Mouse (Mus musculus): ENCODE data around the gene Tbx21. TPM values are rescaled to one million over a fixed set of nuclear protein-coding genes. Genes with fewer than 3 reads are reported as not detected.

The Tbx21 gene
- polyA plus RNA-seq, 2 experiments = 0.02 TPM; not detected in 1

DNA sequence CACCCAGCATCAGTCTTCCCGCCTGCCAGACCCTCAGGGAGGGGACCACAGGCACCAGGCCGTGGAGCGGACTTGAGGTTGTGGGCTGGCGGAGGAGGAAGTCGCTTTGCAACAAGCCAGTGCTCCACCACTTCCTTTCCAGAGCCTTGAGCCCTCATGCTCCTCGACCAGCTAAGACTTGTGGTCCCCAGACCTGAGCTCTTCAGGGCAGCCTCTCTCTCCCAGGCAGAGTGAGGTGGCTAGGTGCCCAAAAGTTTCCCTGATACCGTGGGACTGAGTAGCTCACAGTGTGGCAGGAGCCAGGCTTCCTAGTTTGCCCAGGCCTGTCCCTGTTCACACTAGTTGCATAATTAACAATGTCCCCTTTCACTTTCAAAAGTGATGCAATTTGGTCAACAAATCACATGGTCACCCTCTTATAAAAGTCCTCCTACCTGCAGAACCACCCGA is 27.1 kb upstream of the Tbx21 start:
- peaks cover 0 to 2% of the 10 kb centered on the region in 2 experiments; a peak in 1 of 4 replicates for H3K4me1 ChIP-seq (replicated peaks; ENCODE audit: control insufficient read depth in 2 of 2, insufficient read depth in 2 of 2, low read length in 1 of 2)
- TF ChIP-seq CTCF (IDR thresholded peaks at IDR 0.05; ENCODE audit: low read depth) (no peak), EP300 (IDR thresholded peaks at IDR 0.05; ENCODE audit: low read depth) (no peak)
- H3K9ac ChIP-seq (replicated peaks) = no peak overlapping the region
- WGBS (ENCODE audit: insufficient replicate concordance) = 30% methylated on average over 8 of the region's 8 CpGs
- DNase-seq (ENCODE audit: low read depth in 3 of 3, low spot score in 3 of 3) = no peak
- no peak overlapping the region for H3K4me2 ChIP-seq (ENCODE audit: low read depth)
- no peaks in the 10 kb centered on the region for H3K36me3 ChIP-seq (replicated peaks; ENCODE audit: control insufficient read depth, insufficient read depth, low read depth)
- no peaks in the 10 kb centered on the region for H3K9me3 ChIP-seq (ENCODE audit: control insufficient read depth, low read length)
- H3K4me3 ChIP-seq (ENCODE audit: insufficient read depth in 1 of 2, low read depth in 2 of 2, low read length in 2 of 2) = no peak overlapping the region
- ATAC-seq (ENCODE audit: insufficient read depth) = no peak
- no peaks in the 10 kb centered on the region; the same call in 1 of the 2 replicates for H3K27me3 ChIP-seq (ENCODE audit: control insufficient read depth, insufficient read depth, low read length)
- H3K27ac ChIP-seq = no peak overlapping the region

DNA sequence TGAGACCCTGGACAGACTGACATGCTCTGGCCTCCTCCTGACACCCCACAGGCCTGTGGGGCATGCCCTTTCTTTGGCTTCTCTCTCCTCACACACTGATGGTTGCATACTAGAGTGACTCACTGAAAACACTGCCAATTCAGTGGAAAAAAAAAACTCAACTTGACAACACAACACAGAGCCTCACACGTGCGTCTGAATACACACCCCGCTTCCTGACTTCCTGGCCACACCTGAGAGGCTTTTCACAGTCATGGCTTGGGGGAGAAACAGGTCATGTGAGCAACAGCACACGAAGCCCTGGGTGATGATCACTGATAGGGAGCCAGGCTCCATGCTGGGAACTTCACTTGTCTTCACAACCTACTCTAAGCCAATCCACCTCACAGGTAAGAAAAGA is 25.7 kb upstream of the Tbx21 start:
- no peak overlapping the region for H3K4me3 ChIP-seq (ENCODE audit: insufficient read depth in 1 of 2, low read depth in 2 of 2, low read length in 2 of 2)
- H3K9ac ChIP-seq (replicated peaks) = no peak overlapping the region
- H3K4me1 ChIP-seq (replicated peaks; ENCODE audit: control insufficient read depth in 2 of 2, insufficient read depth in 2 of 2, low read length in 1 of 2) = no peaks in the 10 kb centered on the region; a peak in 1 of 4 replicates
- ATAC-seq (ENCODE audit: insufficient read depth) = no peak
- TF ChIP-seq EP300 (IDR thresholded peaks at IDR 0.05; ENCODE audit: low read depth) (no peak), CTCF (IDR thresholded peaks at IDR 0.05; ENCODE audit: low read depth) (no peak)
- H3K36me3 ChIP-seq (replicated peaks; ENCODE audit: control insufficient read depth, insufficient read depth, low read depth) = no peaks in the 10 kb centered on the region
- DNase-seq (ENCODE audit: low read depth in 3 of 3, low spot score in 3 of 3) = no peak
- H3K4me2 ChIP-seq (ENCODE audit: low read depth) = no peak overlapping the region
- no peaks in the 10 kb centered on the region for H3K9me3 ChIP-seq (ENCODE audit: control insufficient read depth, low read length)
- no peak overlapping the region for H3K27ac ChIP-seq
- no peaks in the 10 kb centered on the region for H3K27me3 ChIP-seq (ENCODE audit: control insufficient read depth, insufficient read depth, low read length)
- 47% methylated on average over 4 of the region's 4 CpGs for WGBS (ENCODE audit: insufficient replicate concordance)

DNA sequence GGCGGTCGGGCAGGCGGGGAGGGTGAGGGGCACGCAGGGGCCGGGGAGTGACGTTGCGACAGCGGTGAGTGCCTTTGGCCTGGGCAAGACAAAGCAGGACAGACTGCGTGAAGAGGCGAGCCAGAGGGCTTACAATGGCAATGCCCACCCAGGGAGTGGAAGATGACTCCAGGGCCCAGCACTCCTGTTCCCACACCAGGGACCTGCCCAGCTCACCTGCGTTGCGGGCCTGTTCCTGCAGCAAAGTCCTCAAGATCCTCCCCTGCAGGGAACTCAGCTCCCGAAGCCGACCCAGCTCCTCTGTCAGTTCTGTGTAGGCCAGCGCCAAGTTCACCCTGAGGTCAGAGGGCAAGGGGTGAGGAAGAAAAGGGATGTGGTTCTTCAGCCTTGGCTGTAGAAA is 24.1 kb upstream of the Tbx21 start:
- H3K4me2 ChIP-seq (ENCODE audit: low read depth) = no peak overlapping the region
- H3K9me3 ChIP-seq (ENCODE audit: control insufficient read depth, low read length) = no peaks in the 10 kb centered on the region
- no peak for TF ChIP-seq EP300 (IDR thresholded peaks at IDR 0.05; ENCODE audit: low read depth)
- TF ChIP-seq CTCF (IDR thresholded peaks at IDR 0.05; ENCODE audit: low read depth) = no peak
- H3K9ac ChIP-seq (replicated peaks) = no peak overlapping the region
- no peaks in the 10 kb centered on the region; a peak in 1 of 4 replicates for H3K4me1 ChIP-seq (replicated peaks; ENCODE audit: control insufficient read depth in 2 of 2, insufficient read depth in 2 of 2, low read length in 1 of 2)
- H3K4me3 ChIP-seq (ENCODE audit: insufficient read depth in 1 of 2, low read depth in 2 of 2, low read length in 2 of 2) = no peak overlapping the region
- ATAC-seq (ENCODE audit: insufficient read depth) (no peak), DNase-seq (ENCODE audit: low read depth in 3 of 3, low spot score in 3 of 3) (no peak)
- no peaks in the 10 kb centered on the region for H3K27me3 ChIP-seq (ENCODE audit: control insufficient read depth, insufficient read depth, low read length)
- H3K36me3 ChIP-seq (replicated peaks; ENCODE audit: control insufficient read depth, insufficient read depth, low read depth) = no peaks in the 10 kb centered on the region
- WGBS (ENCODE audit: insufficient replicate concordance) = 79% methylated on average over 15 of the region's 15 CpGs
- no peak overlapping the region for H3K27ac ChIP-seq

DNA sequence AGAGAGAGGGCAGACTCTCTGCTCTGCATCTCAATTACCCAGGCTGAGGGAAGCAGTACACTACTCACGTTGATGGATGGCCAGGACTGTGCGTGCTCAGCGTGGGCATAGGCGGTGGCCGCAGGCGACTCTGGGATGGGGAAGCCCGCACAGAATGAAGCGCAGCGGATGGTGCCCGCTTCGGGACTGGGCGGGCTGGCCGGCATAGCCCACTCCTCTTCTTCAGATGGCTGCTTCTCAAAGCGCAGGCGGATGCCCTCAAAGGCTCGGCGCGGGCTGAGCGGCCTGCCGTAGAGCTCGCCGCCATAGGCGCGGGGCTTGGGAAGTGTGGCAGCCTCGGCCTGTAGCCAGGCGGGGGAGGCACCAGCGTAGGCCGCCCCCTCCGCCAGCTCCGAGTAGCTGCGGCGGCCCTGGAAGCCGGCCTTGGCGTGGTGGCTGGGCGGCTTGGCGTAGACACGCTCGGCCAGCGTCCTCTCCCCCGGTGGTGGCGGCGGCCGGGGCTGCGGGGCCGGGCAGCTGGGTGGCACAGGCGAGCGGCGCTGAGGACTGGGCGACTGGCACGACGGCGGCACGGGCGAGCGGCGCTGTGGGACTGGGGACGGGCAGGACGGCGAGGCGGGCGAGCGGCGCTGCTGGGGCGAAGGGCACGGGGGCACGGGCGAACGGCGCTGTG is 23.6 kb upstream of the Tbx21 start:
- H3K9me3 ChIP-seq (ENCODE audit: control insufficient read depth, low read length) = no peaks in the 10 kb centered on the region
- no peak for TF ChIP-seq EP300 (IDR thresholded peaks at IDR 0.05; ENCODE audit: low read depth)
- no peak for TF ChIP-seq CTCF (IDR thresholded peaks at IDR 0.05; ENCODE audit: low read depth)
- ATAC-seq (ENCODE audit: insufficient read depth) (no peak), DNase-seq (ENCODE audit: low read depth in 3 of 3, low spot score in 3 of 3) (no peak)
- no peak overlapping the region for H3K27ac ChIP-seq
- H3K4me2 ChIP-seq (ENCODE audit: low read depth) = no peak overlapping the region
- no peak overlapping the region for H3K9ac ChIP-seq (replicated peaks)
- WGBS (ENCODE audit: insufficient replicate concordance) = 76% methylated on average over 65 of the region's 69 CpGs
- no peaks in the 10 kb centered on the region for H3K27me3 ChIP-seq (ENCODE audit: control insufficient read depth, insufficient read depth, low read length)
- no peaks in the 10 kb centered on the region for H3K36me3 ChIP-seq (replicated peaks; ENCODE audit: control insufficient read depth, insufficient read depth, low read depth)
- no peak overlapping the region for H3K4me3 ChIP-seq (ENCODE audit: insufficient read depth in 1 of 2, low read depth in 2 of 2, low read length in 2 of 2)
- H3K4me1 ChIP-seq (replicated peaks; ENCODE audit: control insufficient read depth in 2 of 2, insufficient read depth in 2 of 2, low read length in 1 of 2) = no peaks in the 10 kb centered on the region; a peak in 1 of 4 replicates

DNA sequence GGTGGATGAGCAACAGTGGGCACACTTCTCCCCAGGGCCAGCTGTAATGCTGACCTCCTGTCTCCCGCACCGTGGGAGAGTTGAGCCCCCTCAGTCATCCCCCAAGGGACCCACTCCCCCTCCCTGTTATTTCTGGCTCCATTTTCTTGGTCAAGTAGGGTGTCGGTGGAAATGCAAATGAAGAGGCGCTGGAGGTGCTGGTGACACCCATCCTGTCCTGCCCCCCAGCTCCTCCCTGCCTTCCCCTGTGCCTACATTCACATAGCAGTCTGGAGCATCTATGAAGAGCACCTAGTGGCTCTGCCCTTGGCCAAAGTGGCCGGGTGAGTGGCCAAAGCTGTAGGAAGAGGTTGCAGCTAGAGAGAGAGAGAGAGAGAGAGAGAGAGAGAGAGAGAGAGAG is 18.1 kb upstream of the Tbx21 start:
- Histone ChIP-seq H3K4me3 (ENCODE audit: insufficient read depth in 1 of 2, low read depth in 2 of 2, low read length in 2 of 2) (no peak overlapping the region), H3K4me2 (ENCODE audit: low read depth) (no peak overlapping the region), H3K9me3 (ENCODE audit: control insufficient read depth, low read length) (no peaks in the 10 kb centered on the region), H3K27me3 (ENCODE audit: control insufficient read depth, insufficient read depth, low read length) (no peaks in the 10 kb centered on the region), H3K9ac (replicated peaks) (no peak overlapping the region), H3K4me1 (replicated peaks; ENCODE audit: control insufficient read depth in 2 of 2, insufficient read depth in 2 of 2, low read length in 1 of 2) (no peaks in the 10 kb centered on the region), H3K36me3 (replicated peaks; ENCODE audit: control insufficient read depth, insufficient read depth, low read depth) (no peaks in the 10 kb centered on the region), H3K27ac (no peak overlapping the region)
- TF ChIP-seq CTCF (IDR thresholded peaks at IDR 0.05; ENCODE audit: low read depth) = no peak
- no peak for ATAC-seq (ENCODE audit: insufficient read depth)
- whole genome bisulfite sequencing (ENCODE audit: insufficient replicate concordance) = 31% methylated on average over 5 of the region's 5 CpGs
- DNase-seq (ENCODE audit: low read depth in 3 of 3, low spot score in 3 of 3) = no peak

All from liver, embryonic 14.5 days (tissue).